ENCODE assay signal across 11 mouse cellular contexts in the genomic region with DNA sequence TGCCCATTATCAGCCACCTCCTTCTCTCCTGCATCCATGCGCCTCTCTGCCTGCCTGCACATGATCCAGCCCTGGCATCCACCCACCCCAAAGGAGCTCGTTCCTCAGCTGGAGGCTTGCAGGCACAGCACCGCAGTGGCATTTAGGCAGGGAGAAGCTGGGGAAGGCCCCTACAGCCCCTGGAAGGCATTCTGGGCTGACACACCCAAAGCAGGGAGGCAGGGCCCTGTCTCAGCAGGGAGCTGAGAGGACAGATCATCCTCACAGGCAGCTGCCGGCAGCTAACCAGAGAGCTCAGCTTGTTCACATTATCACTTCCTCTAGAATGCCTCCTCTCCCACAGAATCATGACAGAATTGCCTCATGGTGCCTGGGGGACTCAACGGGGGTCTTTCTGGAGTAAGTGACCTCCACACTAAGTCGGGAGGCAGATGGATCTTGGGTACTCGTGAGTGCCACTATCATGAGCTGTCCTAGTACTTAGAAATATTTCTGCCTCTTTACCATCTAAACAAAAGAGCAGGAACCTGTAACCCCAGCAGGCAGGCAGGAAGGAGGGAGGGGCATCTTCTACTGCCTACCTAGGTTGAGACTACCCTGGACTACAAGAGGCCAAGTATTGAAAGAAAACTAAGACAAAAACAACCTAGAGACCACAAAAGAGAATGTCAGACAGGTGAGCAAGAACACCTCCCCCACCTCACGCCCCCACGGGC.
DNase-seq lines count a peak whose midpoint lies in the region; ATAC-seq lines count a peak whose summit lies in the region.
"Had no signal": no experiment of that assay in that cellular context is flagged by ENCODE, and none has a peak within 500 bp of the region (broad histone marks: within the 10 kb centered on the region; RNA-seq: fewer than 3 reads in every experiment).

No protein-coding gene starts in this region.

- ATAC-seq in hindbrain, embryonic 14.5 days (ENCODE audit: low FRiP score), result no peak
- no peak for ATAC-seq in embryonic facial prominence, embryonic 13.5 days (ENCODE audit: insufficient number of reproducible peaks, insufficient read depth, low FRiP score, low TSS enrichment, low read depth)
- ATAC-seq: intestine, postnatal 0 days had no signal

- no peaks in the 10 kb centered on the region for H3K36me3 ChIP-seq in hindbrain, embryonic 10.5 days
- no peaks in the 10 kb centered on the region for H3K36me3 ChIP-seq in hindbrain, embryonic 14.5 days (replicated peaks; ENCODE audit: control insufficient read depth, insufficient read depth)
- H3K36me3 ChIP-seq in embryonic facial prominence, embryonic 13.5 days, result no peaks in the 10 kb centered on the region
- H3K36me3 ChIP-seq: heart, embryonic 12.5 days; liver, embryonic 15.5 days had no signal

- H3K9ac ChIP-seq in hindbrain, embryonic 14.5 days, result no peak overlapping the region
- H3K9ac ChIP-seq in embryonic facial prominence, embryonic 13.5 days, result 0 out of 2 replicates have a peak overlapping the region, but pooled peaks have one; percentile 41
- H3K9ac ChIP-seq: heart, embryonic 12.5 days; liver, embryonic 15.5 days had no signal

- H3K4me2 ChIP-seq in hindbrain, embryonic 14.5 days (replicated peaks), result no peak overlapping the region
- H3K4me2 ChIP-seq in embryonic facial prominence, embryonic 13.5 days, result no peak overlapping the region
- H3K4me2 ChIP-seq: heart, embryonic 12.5 days; liver, embryonic 15.5 days had no signal

- peaks cover 27% of the 10 kb centered on the region for H3K4me1 ChIP-seq in hindbrain, embryonic 10.5 days (replicated peaks)
- H3K4me1 ChIP-seq in hindbrain, embryonic 14.5 days (replicated peaks; ENCODE audit: control insufficient read depth, insufficient read depth, low read length), result no peaks in the 10 kb centered on the region
- H3K4me1 ChIP-seq in embryonic facial prominence, embryonic 13.5 days, result peaks cover 18% of the 10 kb centered on the region
- H3K4me1 ChIP-seq: liver, embryonic 15.5 days had no signal

- H3K9me3 ChIP-seq in hindbrain, embryonic 10.5 days, result no peaks in the 10 kb centered on the region
- no peaks in the 10 kb centered on the region for H3K9me3 ChIP-seq in hindbrain, embryonic 14.5 days (ENCODE audit: control insufficient read depth, low read length)
- no peaks in the 10 kb centered on the region for H3K9me3 ChIP-seq in embryonic facial prominence, embryonic 13.5 days
- H3K9me3 ChIP-seq: heart, embryonic 12.5 days; liver, embryonic 15.5 days had no signal

- H3K4me3 ChIP-seq in hindbrain, embryonic 10.5 days, result no peak overlapping the region
- no peak overlapping the region for H3K4me3 ChIP-seq in hindbrain, embryonic 14.5 days (replicated peaks; ENCODE audit: low read length)
- H3K4me3 ChIP-seq in embryonic facial prominence, embryonic 13.5 days, result no peak overlapping the region
- H3K4me3 ChIP-seq: heart, embryonic 12.5 days; liver, embryonic 15.5 days had no signal

- 0 out of 2 replicates have a peak overlapping the region, but pooled peaks have one; percentile 24 for H3K27ac ChIP-seq in hindbrain, embryonic 10.5 days
- no peak overlapping the region for H3K27ac ChIP-seq in hindbrain, embryonic 14.5 days
- H3K27ac ChIP-seq in embryonic facial prominence, embryonic 13.5 days, result peak overlapping the region; percentile 29
- H3K27ac ChIP-seq: liver, embryonic 15.5 days had no signal

- no peak for DNase-seq in hindbrain, embryonic 10.5 days (ENCODE audit: low spot score)
- no peak for DNase-seq in hindbrain, embryonic 14.5 days (ENCODE audit: low spot score)
- peak; percentile 58 for DNase-seq in thymus, postnatal 0 days (ENCODE audit: low spot score)
- DNase-seq in thymus, postnatal 25 days, result no peak
- DNase-seq in adrenal gland, adult (ENCODE audit: inconsistent age in 2 of 2, low spot score in 1 of 2), result no peak
- no peak for DNase-seq in urinary bladder, postnatal 10 days (ENCODE audit: low spot score)
- no peak for DNase-seq in testis, postnatal 10 days (ENCODE audit: low spot score)

- 0 out of 2 replicates have a peak, but pooled peaks cover 9% of the 10 kb centered on the region for H3K27me3 ChIP-seq in hindbrain, embryonic 10.5 days (ENCODE audit: insufficient read depth, poor library complexity, severe bottlenecking)
- no peaks in the 10 kb centered on the region for H3K27me3 ChIP-seq in hindbrain, embryonic 14.5 days (ENCODE audit: control insufficient read depth, insufficient read depth, low read length)
- H3K27me3 ChIP-seq in embryonic facial prominence, embryonic 13.5 days, result no peaks in the 10 kb centered on the region
- H3K27me3 ChIP-seq: heart, embryonic 12.5 days; liver, embryonic 15.5 days had no signal

- WGBS in hindbrain, embryonic 10.5 days, result 30% methylated on average over 9 of the region's 9 CpGs
- WGBS in hindbrain, embryonic 14.5 days, result 33% methylated on average over 9 of the region's 9 CpGs
- 17% methylated on average over 9 of the region's 9 CpGs for WGBS in embryonic facial prominence, embryonic 13.5 days
